Mouse (Mus musculus) intestine, embryonic 14.5 days (tissue): ENCODE measurements at regions not wholly inside any gene's neighbourhood (a gene's known extent, or its start where the extent isn't known, plus 50 kb on each side); places are given as distances from the start of the nearest gene placed in this dataset.

Source experiments
- ATAC-seq: fragments of 200-750 bp; cut with Nextera tagmentation; replicated peaks from 2 replicates; pipeline ENCODE4 v1.8.0; 2017; ENCODE audit warnings: low read depth, moderate number of reproducible peaks, moderate TSS enrichment, moderate library complexity; ENCODE audit not compliant: low FRiP score, low TSS enrichment
- DNase-seq: peaks from one replicate; pipeline ENCODE4 v3.0.0-alpha.2; 2018; ENCODE audit warnings: low spot score
- H3K27ac ChIP-seq: fragments of 300-500 bp; sonication (generic); 2 replicates; pipeline ENCODE4 v1.5.1; 2014; ENCODE audit warnings: low read depth, mild to moderate bottlenecking, control low read depth
- H3K27me3 ChIP-seq: fragments of 300-500 bp; sonication (generic); replicated peaks from 2 replicates; pipeline ENCODE4 v1.6.1; 2014; ENCODE audit warnings: low read length, control low read depth; ENCODE audit not compliant: control insufficient read depth, insufficient read depth
- H3K36me3 ChIP-seq: fragments of 300-500 bp; sonication (generic); 2 replicates; pipeline ENCODE4 v1.6.1; 2014; ENCODE audit warnings: low read length, control low read depth; ENCODE audit not compliant: control insufficient read depth, insufficient read depth
- H3K4me1 ChIP-seq: fragments of 300-500 bp; sonication (generic); replicated peaks from 2 replicates; pipeline ENCODE4 v1.6.1; 2014; ENCODE audit warnings: low read length, control low read depth, mixed read lengths; ENCODE audit not compliant: control insufficient read depth, insufficient read depth
- H3K4me2 ChIP-seq: fragments of 300-500 bp; sonication (generic); 2 replicates; pipeline ENCODE4 v1.6.1; 2014; ENCODE audit warnings: low read length
- H3K4me3 ChIP-seq: fragments of 300-500 bp; sonication (generic); 2 replicates; pipeline ENCODE4 v1.5.1; 2014; ENCODE audit warnings: low read depth, low read length, control low read depth, mixed read lengths
- H3K9ac ChIP-seq: fragments of 300-500 bp; sonication (generic); 2 replicates; pipeline ENCODE4 v1.6.1; 2014; ENCODE audit warnings: mild to moderate bottlenecking, low read length
- H3K9me3 ChIP-seq: fragments of 300-500 bp; sonication (generic); 2 replicates; pipeline ENCODE4 v1.6.1; 2016; ENCODE audit warnings: low read length, control low read depth; ENCODE audit not compliant: control insufficient read depth
- WGBS: fragments of 180-500 bp; shearing (Covaris S2); extraction: QIAGEN DNeasy Blood & Tissue Kit; methylation state at CpG from one replicate; pipeline ENCODE4 v1.1.7; 2014; 5-methylcytosine and 5-hydroxymethylcytosine counted together

DNA sequence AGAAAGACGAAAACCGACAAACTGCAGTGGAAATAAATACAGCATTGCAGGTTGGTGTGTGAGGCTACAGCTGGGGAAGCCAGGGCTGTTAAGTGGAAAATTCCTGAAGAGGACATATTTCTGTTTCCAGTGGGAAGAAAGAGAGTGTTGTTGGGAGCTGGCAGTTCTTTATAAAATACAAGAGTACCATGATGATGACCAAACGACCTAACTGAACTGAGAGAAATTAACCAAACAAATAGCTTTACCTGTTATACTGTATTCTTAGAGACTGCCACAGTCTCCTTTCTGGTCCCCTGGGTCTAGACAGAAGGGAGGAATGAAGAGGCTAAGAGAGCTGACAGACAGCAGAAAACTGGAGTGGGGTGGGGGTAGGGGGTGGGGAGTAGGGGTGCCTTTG is 517.9 kb downstream of the Nyap2 start:
- Histone ChIP-seq H3K27ac (no peak overlapping the region), H3K9ac (no peak overlapping the region), H3K4me2 (peak overlapping the region; percentile 55), H3K27me3 (no peaks in the 10 kb centered on the region), H3K9me3 (no peaks in the 10 kb centered on the region), H3K36me3 (no peaks in the 10 kb centered on the region), H3K4me3 (no peak overlapping the region), H3K4me1 (peaks cover 4% of the 10 kb centered on the region; the same call in 1 of the 2 replicates)
- no peak for DNase-seq
- ATAC-seq, result no peak
- 33% methylated on average over 3 of the region's 3 CpGs for WGBS

DNA sequence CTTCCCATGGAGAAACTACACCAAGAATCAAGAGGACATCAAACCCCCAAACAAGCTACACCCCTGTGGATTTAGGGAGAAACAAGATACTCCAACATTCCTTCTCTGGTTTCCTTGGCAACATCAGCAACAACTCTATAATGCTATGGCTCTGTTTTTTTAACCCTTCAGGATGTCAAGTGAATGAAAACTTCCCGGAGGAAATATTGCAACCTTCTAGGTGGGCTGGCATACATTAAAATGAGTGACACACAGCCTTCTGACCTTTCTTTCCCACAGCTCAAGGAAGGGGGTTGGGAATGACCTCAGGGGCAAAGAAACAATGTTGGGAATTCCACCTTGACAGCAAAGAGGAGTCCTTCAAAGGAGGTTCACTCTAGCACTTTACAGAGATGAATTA is 532.0 kb downstream of the Nyap2 start:
- DNase-seq (no peak), ATAC-seq (no peak)
- H3K4me1 ChIP-seq, result no peaks in the 10 kb centered on the region
- H3K27ac ChIP-seq, result no peak overlapping the region
- no peaks in the 10 kb centered on the region for H3K27me3 ChIP-seq
- 14% methylated on average over 1 of the region's 1 CpGs for WGBS
- H3K9ac ChIP-seq, result no peak overlapping the region
- no peak overlapping the region for H3K4me3 ChIP-seq
- no peaks in the 10 kb centered on the region for H3K36me3 ChIP-seq
- no peak overlapping the region for H3K4me2 ChIP-seq
- no peaks in the 10 kb centered on the region for H3K9me3 ChIP-seq

DNA sequence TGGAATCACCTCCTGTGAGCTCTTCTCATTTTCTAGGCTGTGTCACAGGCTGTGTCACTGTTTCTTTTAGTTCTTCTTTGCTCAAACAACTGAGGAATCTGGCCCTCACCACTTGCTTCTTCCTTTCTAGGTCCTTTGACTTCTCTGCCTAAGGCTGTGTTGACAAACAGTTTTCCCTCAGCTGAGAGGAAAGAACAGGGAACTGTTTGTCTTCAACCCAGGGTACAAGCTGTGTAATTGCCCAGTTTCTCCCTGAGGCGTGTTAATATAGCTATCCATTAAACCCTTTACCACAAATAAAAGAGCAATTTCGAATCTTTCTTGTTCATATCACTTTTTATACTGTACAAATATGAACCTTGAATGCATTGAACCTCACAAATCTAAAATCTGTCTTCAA is 542.1 kb downstream of the Nyap2 start:
- Histone ChIP-seq H3K4me1 (no peaks in the 10 kb centered on the region), H3K27ac (no peak overlapping the region), H3K27me3 (no peaks in the 10 kb centered on the region), H3K4me2 (no peak overlapping the region), H3K9ac (no peak overlapping the region), H3K4me3 (no peak overlapping the region), H3K36me3 (no peaks in the 10 kb centered on the region), H3K9me3 (no peaks in the 10 kb centered on the region)
- DNase-seq (no peak), ATAC-seq (no peak)
- 69% methylated on average over 2 of the region's 2 CpGs for WGBS

DNA sequence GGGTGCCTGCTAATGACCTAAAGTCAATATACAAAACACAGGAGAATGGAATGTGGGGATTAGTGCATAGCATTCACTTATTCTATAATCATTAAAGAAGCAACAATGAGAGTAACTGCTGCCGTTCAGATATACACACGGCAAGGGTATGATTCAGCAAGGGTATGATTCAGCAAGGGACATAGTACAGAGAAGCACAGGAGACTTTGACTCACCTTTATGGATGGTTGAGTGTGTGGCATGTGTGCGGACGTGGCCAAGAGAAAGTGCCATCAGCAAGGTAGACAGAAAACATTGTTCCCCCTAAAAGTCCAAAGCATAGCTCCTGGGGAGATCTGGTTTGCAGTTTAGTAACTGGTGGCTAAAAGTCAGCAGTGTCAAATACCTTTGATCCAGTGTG is 547.4 kb downstream of the Nyap2 start:
- H3K4me2 ChIP-seq, result no peak overlapping the region
- WGBS, result 77% methylated on average over 4 of the region's 4 CpGs
- H3K4me3 ChIP-seq, result no peak overlapping the region
- H3K27ac ChIP-seq, result no peak overlapping the region
- no peaks in the 10 kb centered on the region for H3K4me1 ChIP-seq
- 0 out of 2 replicates have a peak, but pooled peaks cover 2% of the 10 kb centered on the region for H3K9me3 ChIP-seq
- no peak overlapping the region for H3K9ac ChIP-seq
- DNase-seq (no peak), ATAC-seq (no peak)
- no peaks in the 10 kb centered on the region for H3K36me3 ChIP-seq
- no peaks in the 10 kb centered on the region for H3K27me3 ChIP-seq

DNA sequence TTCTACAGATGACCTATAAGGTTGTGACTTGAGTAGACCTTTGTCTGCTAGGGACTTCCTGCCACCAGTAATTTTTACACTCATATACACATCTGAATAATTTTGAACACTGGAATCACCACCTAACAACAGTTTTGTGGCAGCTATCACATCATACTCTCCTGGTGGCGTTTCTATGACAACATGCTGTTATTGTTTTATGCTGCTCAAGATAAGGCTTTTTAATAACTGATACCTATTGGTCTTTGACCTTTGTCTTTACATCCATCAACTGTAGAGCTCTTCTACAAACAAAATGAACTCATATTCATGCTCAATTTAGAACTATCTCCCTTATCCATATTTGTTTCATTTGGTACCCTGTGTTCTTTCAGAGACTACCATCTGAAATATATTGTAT is 556.0 kb downstream of the Nyap2 start:
- no peak overlapping the region for H3K4me2 ChIP-seq
- no peaks in the 10 kb centered on the region for H3K27me3 ChIP-seq
- no peak for ATAC-seq
- H3K36me3 ChIP-seq, result no peaks in the 10 kb centered on the region
- no peak overlapping the region for H3K4me3 ChIP-seq
- H3K27ac ChIP-seq, result no peak overlapping the region
- H3K9me3 ChIP-seq, result no peaks in the 10 kb centered on the region
- no peak for DNase-seq
- H3K4me1 ChIP-seq, result no peaks in the 10 kb centered on the region
- H3K9ac ChIP-seq, result no peak overlapping the region
- 73% methylated on average over 1 of the region's 1 CpGs for WGBS

DNA sequence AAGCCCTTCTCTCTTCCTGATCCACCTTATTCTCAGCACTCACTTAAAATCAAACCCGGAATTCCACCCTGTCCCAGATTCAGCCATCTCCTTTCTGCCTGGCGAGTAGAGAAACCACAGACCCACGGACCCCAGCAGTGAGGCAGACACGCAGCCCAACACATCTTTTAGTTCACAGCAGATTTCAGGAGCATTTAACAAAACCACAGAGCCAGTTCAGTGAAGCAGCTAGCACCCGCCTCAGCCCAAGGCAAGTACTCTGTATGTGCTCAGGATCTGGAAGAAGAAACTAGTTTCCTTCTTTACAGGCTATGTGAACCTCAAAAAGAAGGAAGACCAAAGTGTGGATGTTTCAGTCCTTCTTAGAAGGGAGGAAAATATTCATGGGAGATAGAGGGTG is 560.6 kb downstream of the Nyap2 start:
- Histone ChIP-seq H3K4me2 (no peak overlapping the region), H3K27ac (no peak overlapping the region), H3K36me3 (no peaks in the 10 kb centered on the region), H3K4me3 (no peak overlapping the region), H3K4me1 (no peaks in the 10 kb centered on the region), H3K9me3 (no peaks in the 10 kb centered on the region), H3K9ac (no peak overlapping the region), H3K27me3 (no peaks in the 10 kb centered on the region)
- WGBS, result 79% methylated on average over 5 of the region's 5 CpGs
- DNase-seq, result no peak
- ATAC-seq, result no peak

DNA sequence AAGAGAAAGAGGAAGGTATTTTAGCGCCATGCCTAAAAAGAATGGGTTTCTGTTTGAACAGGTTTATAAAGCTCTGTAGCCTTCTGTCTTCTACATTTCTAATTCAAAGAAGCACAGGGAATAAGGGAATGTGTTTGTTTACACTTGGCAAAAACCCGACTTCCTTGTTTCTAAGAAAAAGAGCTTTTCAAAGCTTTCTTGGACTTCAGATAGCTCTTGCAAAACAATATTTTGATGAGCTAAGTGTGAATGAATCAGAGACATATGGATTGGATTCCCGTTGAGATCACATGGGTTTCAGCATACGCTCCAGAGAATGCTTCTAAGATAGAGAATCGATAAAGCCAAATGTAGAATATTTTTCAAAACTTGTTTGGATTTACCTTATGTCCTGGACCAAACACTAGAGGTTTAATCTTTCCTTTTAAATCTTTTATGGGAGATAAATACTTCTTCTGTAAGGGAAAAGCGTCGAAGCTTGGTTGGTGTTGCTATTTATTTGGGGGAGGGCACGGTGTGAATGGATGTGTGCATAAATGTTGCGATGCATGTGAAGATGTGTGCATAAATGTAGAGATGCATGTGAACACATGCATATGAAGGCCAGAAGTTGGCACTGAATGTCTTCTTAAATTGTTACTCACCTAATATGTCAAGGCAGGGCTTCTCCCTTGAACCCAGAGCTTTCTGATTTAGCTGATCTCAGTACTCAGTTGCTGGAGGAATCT is 576.4 kb downstream of the Nyap2 start:
- no peak overlapping the region for H3K4me3 ChIP-seq

DNA sequence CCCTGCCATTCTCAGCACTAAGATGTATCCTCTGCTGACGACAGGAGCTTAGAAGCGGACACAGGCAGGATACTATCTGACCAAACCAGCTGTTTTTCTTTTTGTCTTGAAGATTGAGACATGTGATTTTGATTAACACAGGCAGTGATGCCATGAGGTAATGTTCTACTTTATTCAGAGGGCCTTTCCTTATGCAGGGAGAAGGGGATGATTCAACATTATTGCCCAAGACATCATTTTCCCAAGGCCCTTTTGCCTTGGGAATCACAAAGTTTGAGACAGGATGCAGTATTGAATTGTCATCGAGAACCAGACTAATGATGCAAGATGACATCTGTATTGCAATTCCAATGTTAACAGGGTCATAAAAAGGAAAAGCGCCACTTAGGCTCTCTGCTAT is 571.7 kb upstream of the Gm9747 start:
- H3K9me3 ChIP-seq, result no peaks in the 10 kb centered on the region
- no peak for DNase-seq
- no peaks in the 10 kb centered on the region for H3K4me1 ChIP-seq
- H3K4me3 ChIP-seq, result no peak overlapping the region
- H3K27me3 ChIP-seq, result no peaks in the 10 kb centered on the region
- H3K27ac ChIP-seq, result no peak overlapping the region
- ATAC-seq, result no peak
- no peak overlapping the region for H3K4me2 ChIP-seq
- no peak overlapping the region for H3K9ac ChIP-seq
- H3K36me3 ChIP-seq, result no peaks in the 10 kb centered on the region
- WGBS, result 79% methylated on average over 4 of the region's 4 CpGs

More for the DNA sequence above, 576.4 kb downstream of the Nyap2 start:
- H3K27me3 ChIP-seq, result no peaks in the 10 kb centered on the region
- no peak overlapping the region for H3K9ac ChIP-seq
- no peak overlapping the region for H3K27ac ChIP-seq
- H3K36me3 ChIP-seq, result no peaks in the 10 kb centered on the region
- no peak overlapping the region for H3K4me2 ChIP-seq
- ATAC-seq (no peak), DNase-seq (no peak)
- H3K9me3 ChIP-seq, result no peaks in the 10 kb centered on the region
- WGBS, result 85% methylated on average over 9 of the region's 9 CpGs
- no peaks in the 10 kb centered on the region for H3K4me1 ChIP-seq

DNA sequence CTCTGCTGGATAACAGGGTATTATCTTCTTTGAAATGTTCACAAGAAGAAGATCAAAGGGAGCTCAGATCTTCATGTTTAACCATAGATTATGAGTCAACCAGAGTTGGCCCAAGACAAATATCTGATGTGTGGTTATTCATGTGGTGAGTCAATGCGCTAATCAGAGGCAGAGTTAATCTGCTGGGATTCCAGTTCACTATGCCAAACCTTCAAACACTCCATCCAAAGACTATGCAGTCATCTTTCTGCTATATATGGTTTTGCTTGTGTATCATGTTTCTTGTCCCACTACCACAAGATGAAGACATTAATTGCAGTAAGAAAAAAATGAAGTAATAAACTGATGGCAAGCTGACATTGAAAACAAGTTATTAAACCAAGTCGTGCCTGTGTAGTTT is 561.8 kb upstream of the Gm9747 start:
- Histone ChIP-seq H3K4me3 (no peak overlapping the region), H3K4me1 (no peaks in the 10 kb centered on the region), H3K9ac (no peak overlapping the region), H3K4me2 (no peak overlapping the region), H3K27me3 (no peaks in the 10 kb centered on the region), H3K9me3 (no peaks in the 10 kb centered on the region), H3K27ac (no peak overlapping the region), H3K36me3 (no peaks in the 10 kb centered on the region)
- DNase-seq, result no peak
- WGBS, result 72% methylated on average over 2 of the region's 2 CpGs
- no peak for ATAC-seq
